Mouse (Mus musculus) left cerebral cortex, adult 11 months (tissue): ENCODE results near the gene Gm5796.
"Not testable (repeated sequence)": the region's sequence is repeated elsewhere in the genome, so short reads cannot be mapped to it uniquely, and the experiment has no call there.

Experiments used
- DNase-seq: peaks from one replicate; pipeline ENCODE4 v3.0.0; 2022; ENCODE audit warnings: low spot score

Gene Gm5796

DNA sequence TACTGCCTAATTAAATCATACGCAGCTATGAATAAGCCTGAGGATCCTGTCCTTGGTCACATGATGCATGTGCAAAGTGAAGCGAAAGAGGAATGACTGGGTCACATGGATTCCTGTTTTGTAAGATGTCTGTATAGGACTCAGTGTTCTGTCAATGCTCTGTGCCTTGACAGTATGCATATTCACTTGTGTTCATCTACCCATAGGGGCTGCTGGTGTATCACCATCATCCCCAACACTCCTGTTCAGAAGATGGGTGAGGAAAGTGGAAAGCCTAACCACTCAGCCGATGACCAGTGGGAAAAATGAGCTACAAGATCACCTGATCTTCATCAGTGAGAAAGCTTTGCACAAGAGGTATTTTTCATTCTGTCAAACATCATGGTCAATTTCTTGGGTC lies at the start of gene Gm5796:
Gm5796 (plus strand) TSS at position 301 of the 400 bp plus-strand sequence.
- not testable (repeated sequence) for DNase-seq

DNA sequence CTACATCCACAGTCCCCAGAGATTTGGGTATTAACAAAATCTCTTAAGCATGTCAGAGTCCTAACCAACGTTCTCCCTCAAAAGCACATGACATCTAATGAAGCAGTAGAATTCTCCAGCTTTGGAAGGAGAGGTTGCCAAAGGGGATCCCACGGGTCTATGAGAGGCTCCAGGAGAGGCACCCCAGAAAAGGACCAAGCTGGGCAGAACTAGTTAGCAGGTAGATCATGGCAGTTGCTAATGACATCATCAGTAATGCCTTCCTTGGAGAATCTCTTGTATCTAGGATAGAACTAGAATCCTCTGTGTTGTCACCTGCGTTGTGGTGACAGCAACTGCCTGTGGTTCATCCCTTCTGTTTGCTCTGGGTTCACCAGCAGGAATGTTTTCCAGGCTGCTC lies 25.6 kb upstream of the Gm5796 start, which contains the start of gene Gm3099:
Gm3099 (plus strand) TSS at position 301 of the 400 bp plus-strand sequence.
- not testable (repeated sequence) for DNase-seq

DNA sequence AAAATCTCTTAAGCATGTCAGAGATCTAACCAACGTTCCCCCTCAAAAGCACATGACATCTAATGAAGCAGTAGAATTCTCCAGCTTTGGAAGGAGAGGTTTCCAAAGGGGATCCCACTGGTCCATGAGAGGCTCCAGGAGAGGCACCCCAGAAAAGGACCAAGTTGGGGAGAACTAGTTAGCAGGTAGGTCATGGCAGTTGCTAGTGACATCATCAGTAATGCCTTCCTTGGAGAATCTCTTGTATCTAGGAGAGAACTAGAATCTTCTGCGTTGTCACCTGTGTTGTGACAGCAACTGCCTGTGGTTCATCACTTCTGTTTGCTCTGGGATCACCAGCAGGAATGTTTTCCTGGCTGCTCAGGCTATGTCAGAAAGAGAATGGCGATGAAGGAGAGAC lies 60.1 kb downstream of the Gm5796 start, which contains the start of gene Gm3115:
Gm3115 (plus strand) TSS at position 301 of the 400 bp plus-strand sequence.
- not testable (repeated sequence) for DNase-seq
